Mouse (Mus musculus) cerebellum, postnatal 25 days (tissue): ENCODE measurements around the gene Chpf.

Source experiments
- DNase-seq, 2 experiments: peaks; one replicate each; pipeline ENCODE4 v3.0.0; 2021; ENCODE audit warnings: mixed read lengths in 2 of 2

Gene Chpf

GRCm38 (mm10) chr1:75440661-75441060, 38.4 kb downstream of the Chpf start:
- peak; percentile 71 to 73 for DNase-seq

- no peak for DNase-seq
Measured at GRCm38 (mm10) chr1:75438782-75439181, 40.3 kb downstream of the Chpf start.

DNA sequence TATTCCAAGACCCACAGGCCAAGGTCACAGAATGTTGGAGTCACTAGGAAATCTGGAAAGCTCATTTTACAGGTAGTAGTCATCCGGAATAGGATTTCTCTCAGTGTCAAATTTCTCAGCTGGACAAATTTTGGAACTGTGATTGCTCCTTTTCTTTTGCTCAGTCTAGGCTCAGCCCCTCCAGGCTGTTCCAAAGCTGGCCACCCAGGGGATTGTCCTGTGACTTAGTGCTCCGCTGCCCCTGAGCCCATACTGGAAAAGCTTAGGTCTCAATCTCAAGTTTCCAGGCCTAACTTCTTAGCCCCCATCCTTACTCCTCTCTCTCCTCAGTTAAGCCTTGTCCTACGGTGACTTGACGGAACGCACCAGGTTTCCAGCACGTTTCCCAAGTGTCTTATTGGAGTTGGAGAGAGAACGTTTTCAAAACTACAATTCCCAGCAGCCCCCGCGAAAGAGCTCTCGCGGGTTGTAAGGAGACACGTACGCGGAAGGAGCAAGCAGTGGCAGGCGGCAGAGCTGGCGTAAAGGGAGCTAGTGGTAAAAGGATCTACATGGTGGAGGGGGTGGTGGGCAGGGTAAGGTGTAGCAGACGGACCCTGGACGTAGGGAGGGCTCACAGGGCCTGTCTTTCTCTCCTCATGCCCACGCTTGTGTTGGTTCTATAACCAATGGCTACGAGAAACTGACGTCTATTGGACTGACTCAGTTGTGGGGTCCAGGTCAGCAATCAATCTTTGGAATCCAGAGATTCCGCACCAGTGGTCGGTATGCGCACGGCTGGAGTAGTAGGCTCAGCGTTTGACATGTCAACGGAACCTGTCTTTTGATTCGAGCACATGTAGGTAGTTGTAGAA, 43.4 kb downstream of the Chpf start, which contains the start of gene Gmppa:
Gene Gmppa, plus strand, starts transcription at position 456 of the 854 bp plus-strand sequence.
- DNase-seq = peak; percentile 79 to 88

GRCm38 (mm10) chr1:75425796-75426471, 53.2 kb downstream of the Chpf start:
- peak; percentile 81 to 86 for DNase-seq
